Mouse (Mus musculus) midbrain, embryonic 13.5 days (tissue): ENCODE data around the gene Gm10490. TPM values are rescaled to one million over a fixed set of nuclear protein-coding genes. Genes with fewer than 3 reads are reported as not detected.
A peak's percentile ranks its signal among the peaks of the same experiment; 100 is the strongest.
"Not testable (repeated sequence)": the region's sequence is repeated elsewhere in the genome, so short reads cannot be mapped to it uniquely, and the experiment has no call there.

Source experiments
- ATAC-seq: fragments of 200-750 bp; cut with Nextera tagmentation; 2 replicates; pipeline ENCODE4 v1.8.0; 2017; ENCODE audit warnings: mild to moderate bottlenecking, moderate TSS enrichment, moderate library complexity
- H3K27ac ChIP-seq: fragments of 300-500 bp; sonication (generic); 2 replicates; pipeline ENCODE4 v1.5.1; 2015; ENCODE audit warnings: inconsistent platforms, mild to moderate bottlenecking, moderate library complexity
- H3K27me3 ChIP-seq: fragments of 300-500 bp; sonication (generic); 2 replicates; pipeline ENCODE4 v1.6.1; 2015; ENCODE audit warnings: mild to moderate bottlenecking, inconsistent platforms
- H3K36me3 ChIP-seq: fragments of 300-500 bp; sonication (generic); 2 replicates; pipeline ENCODE4 v1.6.1; 2015; ENCODE audit warnings: mild to moderate bottlenecking, inconsistent platforms
- H3K4me1 ChIP-seq: fragments of 300-500 bp; sonication (generic); replicated peaks from 2 replicates; pipeline ENCODE4 v1.6.1; 2015; ENCODE audit warnings: inconsistent platforms
- H3K4me2 ChIP-seq: fragments of 300-500 bp; sonication (generic); replicated peaks from 2 replicates; pipeline ENCODE4 v1.6.1; 2015; ENCODE audit warnings: moderate library complexity, mild to moderate bottlenecking, inconsistent platforms
- H3K4me3 ChIP-seq: fragments of 300-500 bp; sonication (generic); replicated peaks from 2 replicates; pipeline ENCODE4 v1.5.1; 2015; ENCODE audit warnings: mild to moderate bottlenecking, inconsistent platforms
- H3K9ac ChIP-seq: fragments of 300-500 bp; sonication (generic); replicated peaks from 2 replicates; pipeline ENCODE4 v1.6.1; 2015; ENCODE audit warnings: mild to moderate bottlenecking, inconsistent platforms
- H3K9me3 ChIP-seq: fragments of 300-500 bp; sonication (generic); 2 replicates; pipeline ENCODE4 v1.6.1; 2016; ENCODE audit warnings: mild to moderate bottlenecking, inconsistent platforms
- WGBS: fragments of 180-500 bp; shearing (Covaris S2); methylation state at CpG from one replicate; pipeline ENCODE4 v1.1.7; 2015; 5-methylcytosine and 5-hydroxymethylcytosine counted together
- polyA plus RNA-seq: library from polyadenylated mRNA; unstranded; fragments of >200 nt; fragmentation: Nextera tagmentation; extraction: Ambion mirVana; gene quantifications from 2 replicates; pipeline ENCODE4 v1.2.1, GENCODE M21; 2015

Gene Gm10490
- polyA plus RNA-seq, 1 experiment from 2014 or later = not detected

GRCm38 (mm10) chrX:7898211-7898610 is 11.1 kb upstream of the Gm10490 start:
- Histone ChIP-seq H3K27me3 (no peaks in the 10 kb centered on the region), H3K4me2 (peak overlapping the region; percentile 60), H3K9me3 (no peaks in the 10 kb centered on the region), H3K36me3 (peaks cover 30% of the 10 kb centered on the region), H3K4me1 (peaks cover 15% of the 10 kb centered on the region), H3K27ac (peak overlapping the region; percentile 88; the same call in 1 of the 2 replicates), H3K9ac (peak overlapping the region; percentile 73), H3K4me3 (peak overlapping the region; percentile 55)
- no peak for ATAC-seq
- WGBS = 29% methylated on average over 13 of the region's 13 CpGs

DNA sequence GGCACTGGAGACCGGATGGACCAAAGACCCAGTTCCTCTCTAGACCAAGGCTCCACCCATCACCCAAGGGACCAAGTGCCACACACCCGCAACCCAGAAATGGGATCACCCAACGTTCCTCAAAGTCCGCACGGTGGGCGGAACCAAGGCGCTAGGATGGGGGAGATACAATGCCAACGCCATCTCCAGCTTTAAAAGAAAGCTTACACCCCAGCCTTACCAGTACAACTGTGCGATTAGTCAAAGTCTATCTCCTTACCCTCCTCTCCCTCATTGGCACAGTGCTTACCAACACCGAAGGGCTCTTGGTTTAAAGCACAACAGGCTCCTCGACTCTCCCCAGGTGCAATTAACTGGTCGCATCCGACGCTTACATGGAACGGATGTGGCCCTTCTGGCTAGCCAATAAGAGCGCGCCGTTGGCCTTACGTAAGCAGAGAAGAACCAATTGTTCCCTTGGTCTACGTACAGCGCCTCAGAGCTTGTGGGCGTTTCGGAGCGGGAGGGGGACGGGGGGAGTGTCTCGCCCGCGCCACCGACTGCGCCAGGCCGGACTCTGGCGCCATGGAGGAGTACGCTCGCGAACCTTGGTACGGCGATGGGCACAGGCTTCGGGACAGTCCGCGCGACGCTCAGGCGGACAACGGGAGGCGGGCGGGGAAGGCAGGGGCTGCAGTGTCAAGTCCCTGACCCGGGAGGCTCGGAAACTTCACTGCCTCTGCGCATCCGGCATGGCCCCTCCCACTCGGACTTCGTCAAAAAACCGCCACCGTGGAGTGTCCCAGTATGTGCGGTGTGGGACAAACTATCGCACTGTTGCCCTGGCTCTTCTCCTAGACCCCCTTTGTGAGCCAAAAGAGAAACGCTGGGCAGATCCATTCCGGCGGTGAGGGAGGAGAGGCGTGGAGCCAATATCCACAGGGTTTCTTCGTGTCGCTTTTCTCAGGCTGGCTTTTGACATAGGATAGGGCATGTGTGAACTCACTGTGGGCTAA is 10.2 kb upstream of the Gm10490 start, which contains the start of the genes Pqbp1 and Timm17b:
Gene Pqbp1 (minus strand): TSS at position 390 of the 995 bp plus-strand sequence.
Gene Timm17b (plus strand): TSS at position 478 of the 995 bp plus-strand sequence.
- peak within 1 kb of the TSS; percentile 55 for H3K4me3 ChIP-seq
- peaks cover 24% of the 10 kb centered on the region for H3K36me3 ChIP-seq
- H3K27me3 ChIP-seq = no peaks in the 10 kb centered on the region
- H3K9me3 ChIP-seq = no peaks in the 10 kb centered on the region
- ATAC-seq = peak; percentile 98
- WGBS = 19% methylated on average over 62 of the region's 62 CpGs
- H3K4me2 ChIP-seq = peak within 1 kb of the TSS; percentile 60
- peak within 1 kb of the TSS; percentile 88 for H3K27ac ChIP-seq
- peak within 1 kb of the TSS; percentile 73 for H3K9ac ChIP-seq
- H3K4me1 ChIP-seq = peaks cover 15% of the 10 kb centered on the region

- Histone ChIP-seq H3K27ac (no peak overlapping the region), H3K9ac (no peak overlapping the region), H3K4me1 (0 out of 2 replicates have a peak, but pooled peaks cover 6% of the 10 kb centered on the region), H3K4me2 (no peak overlapping the region), H3K36me3 (peaks cover 27% of the 10 kb centered on the region), H3K4me3 (no peak overlapping the region), H3K9me3 (no peaks in the 10 kb centered on the region), H3K27me3 (no peaks in the 10 kb centered on the region)
- WGBS = 89% methylated on average over 5 of the region's 5 CpGs
- ATAC-seq = no peak
These were observed 4.9 kb upstream of the Gm10490 start for GRCm38 (mm10) chrX:7904441-7904840.

DNA sequence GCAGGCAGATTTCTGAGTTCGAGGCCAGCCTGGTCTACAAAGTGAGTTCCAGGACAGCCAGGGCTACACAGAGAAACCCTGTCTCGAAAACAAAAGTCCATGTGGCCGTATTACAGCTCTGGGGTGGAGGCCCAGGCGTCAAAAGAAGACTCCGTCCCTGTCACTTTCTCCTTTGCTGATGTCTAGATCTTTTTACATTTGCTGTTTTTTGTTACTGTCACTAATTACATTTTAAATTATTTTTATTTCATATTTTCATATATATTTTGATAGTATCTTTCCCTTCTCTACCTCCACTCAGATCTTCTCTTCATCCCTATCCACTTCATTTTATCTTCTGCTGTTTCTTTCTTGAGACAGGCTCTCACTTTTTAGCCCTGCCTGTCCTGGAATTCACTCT is 1.6 kb upstream of the Gm10490 start, which contains the start of gene Gm10491:
Gene Gm10491 (minus strand): TSS at position 101 of the 400 bp plus-strand sequence.
- Histone ChIP-seq H3K9me3 (no peaks in the 10 kb centered on the region), H3K36me3 (peaks cover 26% of the 10 kb centered on the region), H3K9ac (no peak within 1 kb of the TSS), H3K4me3 (no peak within 1 kb of the TSS), H3K4me1 (no peaks in the 10 kb centered on the region), H3K27me3 (no peaks in the 10 kb centered on the region), H3K4me2 (no peak within 1 kb of the TSS), H3K27ac (no peak within 1 kb of the TSS)
- 90% methylated on average over 5 of the region's 5 CpGs for WGBS
- ATAC-seq = no peak

GRCm38 (mm10) chrX:7910473-7910872 is 1.1 kb downstream of the Gm10490 start:
- Histone ChIP-seq H3K4me2 (no peak overlapping the region), H3K27me3 (no peaks in the 10 kb centered on the region), H3K36me3 (peaks cover 16% of the 10 kb centered on the region), H3K9me3 (no peaks in the 10 kb centered on the region), H3K4me1 (no peaks in the 10 kb centered on the region), H3K27ac (no peak overlapping the region), H3K4me3 (no peak overlapping the region), H3K9ac (no peak overlapping the region)
- 51% methylated on average over 6 of the region's 6 CpGs for WGBS
- ATAC-seq = peak; percentile 48; the same call in 1 of the 2 replicates

DNA sequence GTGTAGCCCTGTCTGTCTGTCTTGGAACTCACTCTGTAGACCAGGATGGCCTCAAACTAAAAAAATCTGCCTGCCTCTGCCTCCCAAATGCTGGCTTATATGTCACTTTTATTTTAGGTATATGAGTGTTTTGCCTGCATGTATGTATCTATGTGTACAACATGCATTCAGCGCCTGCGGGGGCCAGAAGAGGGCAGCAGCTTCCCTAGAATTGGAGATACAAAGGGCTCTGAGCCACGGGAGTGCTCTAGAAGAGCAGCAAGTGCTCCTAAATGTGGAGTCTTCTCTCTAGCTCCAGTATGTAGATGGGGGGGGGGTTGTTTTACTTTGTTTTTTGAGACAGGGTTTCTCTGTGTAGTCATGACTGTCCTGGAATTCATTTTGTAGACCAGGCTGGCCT is 6.3 kb downstream of the Gm10490 start:
- H3K4me1 ChIP-seq, H3K4me3 ChIP-seq, H3K4me2 ChIP-seq, ATAC-seq, H3K27ac ChIP-seq, H3K27me3 ChIP-seq, H3K36me3 ChIP-seq, H3K9me3 ChIP-seq, H3K9ac ChIP-seq: not testable (repeated sequence)
- 43% methylated on average over 3 of the region's 3 CpGs for WGBS

DNA sequence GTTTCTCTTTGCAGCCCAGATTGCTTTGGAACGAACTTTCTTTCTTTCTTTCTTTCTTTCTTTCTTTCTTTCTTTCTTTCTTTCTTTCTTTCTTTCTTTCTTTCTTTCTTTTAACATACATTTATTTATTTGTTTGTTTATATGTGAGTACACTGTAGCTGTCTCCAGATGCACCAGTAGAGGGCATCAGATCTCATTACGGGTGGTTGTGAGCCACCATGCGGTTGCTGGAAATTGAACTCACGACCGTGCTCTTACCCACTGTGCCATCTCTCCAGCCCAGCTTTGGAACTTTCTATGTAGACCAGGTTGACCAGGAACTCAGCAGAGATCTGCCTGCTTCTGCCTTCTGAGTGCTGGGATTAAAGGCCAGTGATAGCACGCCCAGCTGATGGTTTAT is 8.6 kb downstream of the Gm10490 start:
- H3K27ac ChIP-seq, H3K9ac ChIP-seq, H3K36me3 ChIP-seq, H3K9me3 ChIP-seq, H3K4me2 ChIP-seq, ATAC-seq, H3K4me3 ChIP-seq, H3K27me3 ChIP-seq: not testable (repeated sequence)
- peaks cover 18% of the 10 kb centered on the region for H3K4me1 ChIP-seq
- WGBS = 72% methylated on average over 6 of the region's 6 CpGs

DNA sequence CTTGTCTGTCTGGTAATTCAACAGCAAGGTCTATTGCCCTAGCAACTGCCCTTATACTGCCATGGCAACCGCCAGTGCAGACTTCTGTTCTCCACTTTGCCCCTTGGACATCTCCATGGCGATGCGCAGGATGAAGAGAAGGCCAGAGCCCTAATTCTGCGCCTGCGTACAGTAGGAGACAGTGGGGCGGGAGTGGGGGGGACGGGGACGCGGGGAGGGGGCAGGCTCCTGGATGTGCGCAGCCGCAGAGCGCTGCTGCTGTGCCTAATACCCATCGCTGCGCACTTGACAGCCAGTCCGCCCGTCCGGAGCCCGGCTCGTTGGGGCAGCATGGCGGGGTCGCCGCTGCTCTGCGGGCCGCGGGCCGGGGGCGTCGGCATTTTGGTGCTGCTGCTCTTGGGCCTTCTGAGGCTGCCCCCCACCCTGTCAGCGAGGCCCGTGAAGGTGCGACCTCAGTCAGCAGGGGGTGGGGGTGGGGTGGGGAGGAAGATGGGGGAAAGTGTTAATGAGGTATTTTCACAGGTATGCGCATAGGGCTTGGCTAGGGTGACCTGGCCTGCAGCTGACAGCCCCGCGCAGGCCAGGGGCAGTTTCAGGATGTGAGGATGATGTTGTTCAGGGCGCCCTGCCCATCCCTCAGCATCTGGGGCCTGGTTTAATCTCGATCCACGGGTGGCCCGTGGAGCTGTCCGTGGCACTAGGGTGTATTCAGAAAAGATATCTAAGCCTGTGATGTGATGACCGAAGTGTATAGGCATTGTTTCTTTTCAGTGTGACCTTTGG is 10.4 kb downstream of the Gm10490 start, which contains the start of gene Pcsk1n:
Gene Pcsk1n (plus strand): TSS at position 222 of the 783 bp plus-strand sequence.
- H3K27me3 ChIP-seq = peaks cover 11% of the 10 kb centered on the region; the same call in 1 of the 2 replicates
- 24% methylated on average over 24 of the region's 40 CpGs for WGBS
- peak within 1 kb of the TSS; percentile 86 for H3K27ac ChIP-seq
- peak within 1 kb of the TSS; percentile 48 for H3K4me3 ChIP-seq
- H3K9me3 ChIP-seq = peaks cover 4% of the 10 kb centered on the region; the same call in 1 of the 2 replicates
- peak within 1 kb of the TSS; percentile 72 for H3K9ac ChIP-seq
- peak within 1 kb of the TSS; percentile 68 for H3K4me2 ChIP-seq
- peaks cover 20% of the 10 kb centered on the region for H3K4me1 ChIP-seq
- H3K36me3 ChIP-seq = peaks cover 11% of the 10 kb centered on the region; the same call in 1 of the 2 replicates
- ATAC-seq = peak; percentile 91

- H3K4me1 ChIP-seq = peaks cover 20% of the 10 kb centered on the region
- peaks cover 11% of the 10 kb centered on the region; the same call in 1 of the 2 replicates for H3K36me3 ChIP-seq
- peaks cover 4% of the 10 kb centered on the region; the same call in 1 of the 2 replicates for H3K9me3 ChIP-seq
- peak overlapping the region; percentile 48 for H3K4me3 ChIP-seq
- peak; percentile 8; the same call in 1 of the 2 replicates for ATAC-seq
- peaks cover 17% of the 10 kb centered on the region for H3K27me3 ChIP-seq
- WGBS = 25% methylated on average over 39 of the region's 48 CpGs
- H3K9ac ChIP-seq = peak overlapping the region; percentile 71
- peak overlapping the region; percentile 68 for H3K4me2 ChIP-seq
- peak overlapping the region; percentile 58 for H3K27ac ChIP-seq
These were observed 12.7 kb downstream of the Gm10490 start for GRCm38 (mm10) chrX:7922032-7922431.

- WGBS = 78% methylated on average over 6 of the region's 6 CpGs
- ATAC-seq = no peak
These were observed 16.9 kb downstream of the Gm10490 start for GRCm38 (mm10) chrX:7926266-7926665.

GRCm38 (mm10) chrX:7927116-7927515 is 17.8 kb downstream of the Gm10490 start:
- H3K4me2 ChIP-seq = no peak overlapping the region
- no peaks in the 10 kb centered on the region for H3K9me3 ChIP-seq
- no peak overlapping the region for H3K9ac ChIP-seq
- peaks cover 10% of the 10 kb centered on the region for H3K4me1 ChIP-seq
- peaks cover 37% of the 10 kb centered on the region for H3K27me3 ChIP-seq
- ATAC-seq = no peak
- no peak overlapping the region for H3K4me3 ChIP-seq
- peaks cover 41% of the 10 kb centered on the region for H3K36me3 ChIP-seq
- 22% methylated on average over 10 of the region's 10 CpGs for WGBS
- no peak overlapping the region for H3K27ac ChIP-seq

More at GRCm38 (mm10) chrX:7926266-7926665, 16.9 kb downstream of the Gm10490 start:
- Histone ChIP-seq H3K4me2 (no peak overlapping the region), H3K9ac (no peak overlapping the region), H3K4me3 (no peak overlapping the region), H3K27me3 (peaks cover 37% of the 10 kb centered on the region), H3K27ac (no peak overlapping the region), H3K36me3 (peaks cover 33% of the 10 kb centered on the region), H3K4me1 (peaks cover 10% of the 10 kb centered on the region), H3K9me3 (no peaks in the 10 kb centered on the region)
